Mouse (Mus musculus) MEL (cell line): ENCODE data around the gene Ceacam15. TPM values are rescaled to one million over a fixed set of nuclear protein-coding genes. Genes with fewer than 3 reads are reported as not detected.

Experiments
- DNase-seq: peaks from one replicate; pipeline ENCODE4 v3.0.0; 2011; ENCODE audit warnings: low read depth, low spot score
- H3K27ac ChIP-seq: 2 replicates; pipeline ENCODE4 v1.5.1; 2012; ENCODE audit warnings: low read depth, mild to moderate bottlenecking, control low read depth, low read length, moderate library complexity; ENCODE audit not compliant: control insufficient read depth
- H3K27me3 ChIP-seq, 2 experiments: fragments of 150-350 bp in 1 of 2; sonication (generic) in 1 of 2; 2 replicates each; pipeline ENCODE4 v1.6.1; 2012; ENCODE audit warnings: low read length in 2 of 2, mild to moderate bottlenecking in 2 of 2, improper control_type of control experiment in 1 of 2, moderate library complexity in 1 of 2; ENCODE audit not compliant: insufficient read depth in 2 of 2, control insufficient read depth in 1 of 2
- H3K36me3 ChIP-seq, 2 experiments: 2 replicates each; pipeline ENCODE4 v1.6.1; 2012 to 2014; ENCODE audit warnings: low read length in 2 of 2, improper control_type of control experiment in 1 of 2, inconsistent platforms in 1 of 2, mild to moderate bottlenecking in 1 of 2; ENCODE audit not compliant: insufficient read depth in 2 of 2, control insufficient read depth in 1 of 2
- H3K4me1 ChIP-seq, 2 experiments: fragments of 150-350 bp in 1 of 2; sonication (generic) in 1 of 2; 2 replicates each; pipeline ENCODE4 v1.6.1; 2012; ENCODE audit warnings: low read length in 2 of 2, improper control_type of control experiment in 1 of 2, mild to moderate bottlenecking in 1 of 2; ENCODE audit not compliant: insufficient read depth in 2 of 2, control insufficient read depth in 1 of 2
- H3K4me3 ChIP-seq, 2 experiments: fragments of 150-350 bp in 1 of 2; sonication (generic) in 1 of 2; 2 replicates each; pipeline ENCODE4 v1.5.1; 2012; ENCODE audit warnings: low read depth in 2 of 2, low read length in 2 of 2, mild to moderate bottlenecking in 2 of 2, moderate library complexity in 2 of 2, control low read depth in 1 of 2, improper control_type of control experiment in 1 of 2; ENCODE audit not compliant: control insufficient read depth in 1 of 2, insufficient read depth in 1 of 2
- H3K79me2 ChIP-seq: 2 replicates; pipeline ENCODE4 v1.6.1; 2012; ENCODE audit warnings: mild to moderate bottlenecking, low read length, moderate library complexity; ENCODE audit not compliant: control insufficient read depth, poor library complexity, insufficient read depth
- H3K9ac ChIP-seq: 2 replicates; pipeline ENCODE4 v1.6.1; 2012; ENCODE audit warnings: low read depth, mild to moderate bottlenecking, control low read depth, low read length, moderate library complexity; ENCODE audit not compliant: control insufficient read depth, poor library complexity, severe bottlenecking
- H3K9me3 ChIP-seq: fragments of 150-350 bp; sonication (generic); replicated peaks from 2 replicates; pipeline ENCODE4 v1.6.1; 2012; ENCODE audit warnings: mild to moderate bottlenecking, low read length, improper control_type of control experiment, moderate library complexity; ENCODE audit not compliant: insufficient read depth
- BHLHE40 ChIP-seq: IDR thresholded peaks from 2 replicates; pipeline ENCODE4 v1.6.1; 2012; ENCODE audit warnings: low read depth, mild to moderate bottlenecking, inconsistent platforms, low read length, improper control_type of control experiment, borderline replicate concordance
- CHD1 ChIP-seq: IDR thresholded peaks from 2 replicates; pipeline ENCODE4 v1.6.1; 2012; ENCODE audit warnings: low read depth, mild to moderate bottlenecking, inconsistent platforms, low read length, improper control_type of control experiment
- CHD2 ChIP-seq: IDR thresholded peaks from 2 replicates; pipeline ENCODE4 v1.6.1; 2011; ENCODE audit warnings: low read length, improper control_type of control experiment
- CTCF ChIP-seq, 3 experiments: IDR thresholded peaks in 2 of 3; conservative IDR thresholded peaks in 1 of 3; 2 replicates each; pipeline ENCODE4 v1.5.1; 2011 to 2012; ENCODE audit warnings: low read length in 3 of 3, low read depth in 2 of 3, mild to moderate bottlenecking in 2 of 3, improper control_type of control experiment in 1 of 3, inconsistent platforms in 1 of 3, mixed read lengths in 1 of 3, moderate library complexity in 1 of 3; ENCODE audit not compliant: control insufficient read depth in 1 of 3, insufficient read depth in 1 of 3, poor library complexity in 1 of 3, severe bottlenecking in 1 of 3
- E2F4 ChIP-seq: IDR thresholded peaks from 2 replicates; pipeline ENCODE4 v1.6.1; 2011; ENCODE audit warnings: low read depth, low read length, improper control_type of control experiment, borderline replicate concordance
- ELF1 ChIP-seq: IDR thresholded peaks from 2 replicates; pipeline ENCODE4 v1.6.1; 2014; ENCODE audit warnings: low read depth, mild to moderate bottlenecking, inconsistent platforms, low read length, improper control_type of control experiment, moderate library complexity
- EP300 ChIP-seq, 2 experiments: IDR thresholded peaks; 2 replicates each; pipeline ENCODE4 v1.6.1; 2011; ENCODE audit warnings: improper control_type of control experiment in 2 of 2, low read length in 2 of 2, low read depth in 1 of 2, mild to moderate bottlenecking in 1 of 2
- HCFC1 ChIP-seq: IDR thresholded peaks from 2 replicates; pipeline ENCODE4 v1.6.1; 2012; ENCODE audit warnings: low read depth, mild to moderate bottlenecking, inconsistent platforms, low read length, improper control_type of control experiment, moderate library complexity
- KAT2A ChIP-seq: conservative IDR thresholded peaks from 2 replicates; pipeline ENCODE4 v1.6.1; 2012; ENCODE audit warnings: low read depth, low read length, improper control_type of control experiment, inconsistent platforms
- MAFK ChIP-seq: IDR thresholded peaks from 2 replicates; pipeline ENCODE4 v1.6.1; 2011; ENCODE audit warnings: low read depth, mild to moderate bottlenecking, low read length, improper control_type of control experiment, borderline replicate concordance
- MAX ChIP-seq: IDR thresholded peaks from 2 replicates; pipeline ENCODE4 v1.6.1; 2011; ENCODE audit warnings: low read length, improper control_type of control experiment
- MEF2A ChIP-seq: IDR thresholded peaks from 2 replicates; pipeline ENCODE4 v1.6.1; 2014; ENCODE audit warnings: low read depth, mild to moderate bottlenecking, inconsistent platforms, low read length, improper control_type of control experiment; ENCODE audit not compliant: poor library complexity, insufficient replicate concordance, severe bottlenecking; ENCODE audit errors: extremely low read depth
- MXI1 ChIP-seq: IDR thresholded peaks from 2 replicates; pipeline ENCODE4 v1.6.1; 2011; ENCODE audit warnings: mild to moderate bottlenecking, low read depth, low read length, improper control_type of control experiment
- MYC ChIP-seq: IDR thresholded peaks from 2 replicates; pipeline ENCODE4 v1.6.1; 2011; ENCODE audit warnings: low read depth, mild to moderate bottlenecking, low read length, improper control_type of control experiment, moderate library complexity
- NELFE ChIP-seq: IDR thresholded peaks from 2 replicates; pipeline ENCODE4 v1.6.1; 2011; ENCODE audit warnings: low read depth, low read length, improper control_type of control experiment
- NRF1 ChIP-seq: IDR thresholded peaks from 2 replicates; pipeline ENCODE4 v1.6.1; 2014; ENCODE audit warnings: low read depth, mild to moderate bottlenecking, inconsistent platforms, low read length, improper control_type of control experiment, moderate library complexity; ENCODE audit not compliant: poor library complexity, insufficient read depth, severe bottlenecking
- POLR2AphosphoS2 ChIP-seq: IDR thresholded peaks from 2 replicates; pipeline ENCODE4 v1.6.1; 2011; ENCODE audit warnings: low read length, improper control_type of control experiment
- RAD21 ChIP-seq: IDR thresholded peaks from 2 replicates; pipeline ENCODE4 v1.6.1; 2011; ENCODE audit warnings: mild to moderate bottlenecking, low read depth, low read length, improper control_type of control experiment
- RCOR1 ChIP-seq: IDR thresholded peaks from 2 replicates; pipeline ENCODE4 v1.6.1; 2012; ENCODE audit warnings: low read depth, mild to moderate bottlenecking, inconsistent platforms, low read length, improper control_type of control experiment
- SIN3A ChIP-seq: IDR thresholded peaks from 2 replicates; pipeline ENCODE4 v1.6.1; 2012; ENCODE audit warnings: low read length, improper control_type of control experiment, inconsistent platforms
- SMC3 ChIP-seq: IDR thresholded peaks from 2 replicates; pipeline ENCODE4 v1.6.1; 2011; ENCODE audit warnings: low read depth, low read length, improper control_type of control experiment
- TAL1 ChIP-seq: IDR thresholded peaks from 2 replicates; pipeline ENCODE4 v1.6.1; 2012; ENCODE audit warnings: mild to moderate bottlenecking, inconsistent platforms, low read length, moderate library complexity, mixed read lengths
- TBP ChIP-seq: IDR thresholded peaks from 2 replicates; pipeline ENCODE4 v1.8.0; 2011; ENCODE audit warnings: low read depth, low read length, improper control_type of control experiment
- UBTF ChIP-seq: IDR thresholded peaks from 2 replicates; pipeline ENCODE4 v1.6.1; 2012; ENCODE audit warnings: low read depth, mild to moderate bottlenecking, inconsistent platforms, low read length, improper control_type of control experiment, moderate library complexity, borderline replicate concordance; ENCODE audit not compliant: insufficient read depth
- USF2 ChIP-seq, 2 experiments: IDR thresholded peaks; 2 replicates each; pipeline ENCODE4 v1.6.1; 2011 to 2012; ENCODE audit warnings: improper control_type of control experiment in 2 of 2, low read length in 2 of 2, borderline replicate concordance in 1 of 2, inconsistent platforms in 1 of 2, low read depth in 1 of 2, mild to moderate bottlenecking in 1 of 2; ENCODE audit not compliant: insufficient read depth in 1 of 2
- ZKSCAN1 ChIP-seq: IDR thresholded peaks from 2 replicates; pipeline ENCODE4 v1.6.1; 2012; ENCODE audit warnings: low read depth, mild to moderate bottlenecking, inconsistent platforms, low read length, improper control_type of control experiment, moderate library complexity
- ZMIZ1 ChIP-seq: IDR thresholded peaks from 2 replicates; pipeline ENCODE4 v1.6.1; 2012; ENCODE audit warnings: low read depth, mild to moderate bottlenecking, inconsistent platforms, low read length, improper control_type of control experiment, moderate library complexity
- polyA plus RNA-seq, 2 experiments: library from polyadenylated mRNA; stranded (reverse) in 1 of 2; unstranded in 1 of 2; fragments of >175 nt in 1 of 2; fragments of >200 nt in 1 of 2; gene quantifications; 2 replicates each; pipeline versions ENCODE4 v1.2.1 to v1.2.4; 2012; ENCODE audit warnings: low replicate concordance in 2 of 2, low read depth in 1 of 2; ENCODE audit not compliant: insufficient read length in 2 of 2, insufficient read depth in 1 of 2, missing spikeins in 1 of 2
- total RNA-seq: library from RNA; depleted of rRNA; stranded (reverse); fragments of 300-350 nt; gene quantifications from 2 replicates; pipeline ENCODE4 v1.2.3, GENCODE M21; 2012

Gene Ceacam15
- total and polyA plus RNA-seq, 3 experiments: not detected

- DNase-seq: peak; percentile 79
- no peaks in the 10 kb centered on the region for H3K79me2 ChIP-seq
- no peak overlapping the region for H3K27ac ChIP-seq
- TF ChIP-seq EP300 (IDR thresholded peaks at IDR 0.05; ENCODE audit: low read depth in 1 of 2, low read length in 2 of 2) (no peak), POLR2AphosphoS2 (no peak), NRF1 (no peak), CHD2 (no peak), BHLHE40 (no peak), E2F4 (no peak), MAX (no peak), SMC3 (peak; percentile 54), ELF1 (no peak), ZKSCAN1 (no peak), HCFC1 (no peak), MXI1 (no peak), ZMIZ1 (no peak), RCOR1 (no peak), RAD21 (peak; percentile 69), SIN3A (no peak), UBTF (no peak), TBP (no peak), CHD1 (no peak), CTCF (IDR thresholded peaks at IDR 0.05 in 2 of 3, conservative IDR thresholded peaks at IDR 0.05 in 1 of 3; ENCODE audit: control insufficient read depth in 1 of 3, insufficient read depth in 1 of 3, low read depth in 2 of 3, low read length in 3 of 3, poor library complexity in 1 of 3, severe bottlenecking in 1 of 3) (peak; percentile 68 to 82 (median 74)), USF2 (IDR thresholded peaks at IDR 0.05; ENCODE audit: borderline replicate concordance in 1 of 2, insufficient read depth in 1 of 2, low read depth in 1 of 2, low read length in 2 of 2) (no peak), MEF2A (no peak), MYC (no peak), NELFE (no peak), TAL1 (no peak), MAFK (no peak), KAT2A (no peak)
- H3K36me3 ChIP-seq: peaks cover 0 to 3% of the 10 kb centered on the region in 2 experiments; a peak in 1 of 4 replicates
- H3K9me3 ChIP-seq: no peaks in the 10 kb centered on the region
- H3K4me1 ChIP-seq: peaks cover 0 to 3% of the 10 kb centered on the region in 2 experiments; a peak in 2 of 4 replicates
- no peak overlapping the region for H3K9ac ChIP-seq
- H3K4me3 ChIP-seq: peak overlapping the region; percentile 29 to 33
- no peaks in the 10 kb centered on the region; a peak in 1 of 4 replicates for H3K27me3 ChIP-seq
Measured at GRCm38 (mm10) chr7:16629598-16630296, 45.8 kb downstream of the Ceacam15 start.
